ENCODE assay signal across 8 mouse cellular contexts in the genomic region with DNA sequence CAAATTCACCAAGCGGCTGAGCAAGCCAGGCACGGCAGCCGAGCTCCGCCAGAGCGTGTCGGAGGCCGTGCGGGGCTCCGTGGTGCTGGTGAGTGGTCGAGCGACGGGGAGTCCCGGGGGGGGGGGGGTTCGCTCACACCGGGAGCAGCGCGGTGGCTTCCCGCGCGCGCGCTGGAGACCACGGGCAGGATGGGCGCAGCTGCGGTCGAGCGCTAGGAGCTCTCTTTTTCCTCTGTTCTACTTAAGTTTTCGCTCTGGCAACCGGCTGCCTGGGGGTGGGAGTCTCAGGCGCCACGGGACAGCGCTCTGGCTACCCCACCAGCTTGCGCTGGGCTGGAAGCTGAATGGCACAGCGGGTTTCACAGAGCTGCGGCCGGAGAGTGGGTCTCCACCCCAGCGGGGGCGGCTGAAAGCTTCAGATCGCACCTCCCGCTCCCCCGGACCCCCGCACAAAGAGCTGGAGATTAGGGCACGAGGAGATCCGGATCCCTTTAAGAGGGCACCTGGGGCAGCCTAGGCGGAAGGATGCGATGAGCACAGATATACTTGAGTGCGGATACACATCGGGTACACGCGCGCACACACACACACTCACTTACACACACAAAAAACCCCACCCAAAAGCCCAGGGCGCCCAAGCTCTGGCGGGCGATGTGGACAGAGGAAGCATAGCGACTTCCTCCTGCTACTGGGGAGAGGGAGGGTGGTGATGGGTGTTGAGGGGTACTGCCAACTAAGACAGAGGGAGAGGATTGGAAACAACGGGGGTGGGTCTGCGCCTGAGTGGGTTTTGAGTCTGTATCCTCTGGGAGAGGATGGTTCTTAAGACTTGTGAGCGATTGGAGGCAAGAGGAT. TPM values are rescaled to one million over a fixed set of nuclear protein-coding genes. Genes with fewer than 3 reads are reported as not detected.
A peak's percentile ranks its signal among the peaks of the same experiment; 100 is the strongest.
DNase-seq lines count a peak whose midpoint lies in the region; ATAC-seq and TF ChIP-seq lines count a peak whose summit lies in the region.

No protein-coding gene starts in this region.

- POLR2A ChIA-PET in Patski (lab: Charles Lee), result no interaction called here

- no peaks in the 10 kb centered on the region for H3K9me3 ChIP-seq in heart, embryonic 15.5 days (replicated peaks)

- H3K27ac ChIP-seq in heart, embryonic 15.5 days, result peak overlapping the region; percentile 36; the same call in 1 of the 2 replicates

- in situ Hi-C loops in Patski (cut with MboI; ENCODE audit: low pct_unique_long_range_greater_than_20kb), result no loop called here

- 10% methylated on average over 48 of the region's 58 CpGs for WGBS in heart, embryonic 15.5 days

- ATAC-seq in Patski, result peak; percentile 56
- peak; percentile 45 for ATAC-seq in heart, embryonic 15.5 days (replicated peaks; ENCODE audit: insufficient number of reproducible peaks, insufficient read depth, low FRiP score, low read depth)

- H3K36me3 ChIP-seq in heart, embryonic 15.5 days, result no peaks in the 10 kb centered on the region

- peak; percentile 71 for DNase-seq in CD4-positive helper T cell, adult 2 months (ENCODE audit: low read depth, low spot score)
- DNase-seq in Patski (ENCODE audit: low read depth, low spot score), result no peak
- peak; percentile 38 for DNase-seq in embryo, embryonic 11 days
- peak; percentile 20 to 56 for DNase-seq in layer of hippocampus, postnatal 10 days (ENCODE audit: low spot score in 2 of 2)
- DNase-seq in lung, postnatal 14 days, result peak; percentile 14
- DNase-seq in retina, postnatal 1 day, result peak; percentile 55
- peak; percentile 60 for DNase-seq in thymus, postnatal 4 days

- peak overlapping the region; percentile 62 for H3K4me3 ChIP-seq in heart, embryonic 15.5 days

- peak overlapping the region; percentile 84 for H3K4me2 ChIP-seq in heart, embryonic 15.5 days

- H3K27me3 ChIP-seq in Patski, result peaks cover 14% of the 10 kb centered on the region
- H3K27me3 ChIP-seq in heart, embryonic 15.5 days, result no peaks in the 10 kb centered on the region

- H3K9ac ChIP-seq in heart, embryonic 15.5 days, result peak overlapping the region; percentile 64

- no peak for TF ChIP-seq CTCF in Patski (IDR thresholded peaks at IDR 0.05)

- H3K4me1 ChIP-seq in heart, embryonic 15.5 days (replicated peaks), result peaks cover 4% of the 10 kb centered on the region; the same call in 1 of the 2 replicates

- CTCF ChIA-PET in Patski (lab: Charles Lee), result no interaction called here

RNA-seq across cellular contexts. Expression of a gene that starts 0.5 kb away (rescaled TPM):
- polyA plus RNA-seq in Patski (2021), result 6.1 TPM
- 6.1 and 7.0 TPM in 2 replicates for polyA plus RNA-seq in heart, embryonic 15.5 days (2015; fragmentation: Nextera tagmentation; extraction: Ambion mirVana)
- 10 to 100 TPM; 19.0 to 22.1 TPM for total RNA-seq in layer of hippocampus, postnatal 10 days (2021)
